Mouse (Mus musculus) liver, adult 2 months (tissue): ENCODE data around the gene Wdr24.

Experiments
- CTCF ChIP-seq: fragments of 200-500 bp; IDR thresholded peaks from 2 replicates; pipeline ENCODE4 v1.5.1; 2011; ENCODE audit warnings: low read depth, low read length, control low read depth
- POLR2A ChIP-seq: fragments of 200-500 bp; IDR thresholded peaks from 2 replicates; pipeline ENCODE4 v1.6.1; 2011; ENCODE audit warnings: low read length, control low read depth; ENCODE audit not compliant: insufficient read depth; ENCODE audit errors: extremely low read depth

GRCm38 (mm10) chr17:25825311-25825710 lies 1.9 kb downstream of the Wdr24 start:
- TF ChIP-seq POLR2A: no peak
- no peak for TF ChIP-seq CTCF
